Mouse (Mus musculus) neural tube, embryonic 14.5 days (tissue): ENCODE measurements at regions not wholly inside any gene's neighbourhood (a gene's known extent, or its start where the extent isn't known, plus 50 kb on each side); places are given as distances from the start of the nearest gene placed in this dataset.

ENCODE experiments used
- ATAC-seq: fragments of 200-750 bp; cut with Nextera tagmentation; 2 replicates; pipeline ENCODE4 v1.8.0; 2017; ENCODE audit warnings: low read depth, mild to moderate bottlenecking, moderate TSS enrichment, moderate library complexity
- H3K27ac ChIP-seq: fragments of 300-500 bp; sonication (generic); 2 replicates; pipeline ENCODE4 v1.5.1; 2014; ENCODE audit warnings: low read depth, mild to moderate bottlenecking, control low read depth, low read length, moderate library complexity, mixed read lengths
- H3K27me3 ChIP-seq: fragments of 300-500 bp; sonication (generic); 2 replicates; pipeline ENCODE4 v1.6.1; 2014; ENCODE audit warnings: low read length; ENCODE audit not compliant: control insufficient read depth, insufficient read depth
- H3K36me3 ChIP-seq: fragments of 300-500 bp; sonication (generic); 2 replicates; pipeline ENCODE4 v1.6.1; 2014; ENCODE audit warnings: low read length, mixed read lengths; ENCODE audit not compliant: control insufficient read depth, insufficient read depth
- H3K4me1 ChIP-seq: fragments of 300-500 bp; sonication (generic); 2 replicates; pipeline ENCODE4 v1.6.1; 2014; ENCODE audit warnings: low read length; ENCODE audit not compliant: control insufficient read depth, insufficient read depth
- H3K4me2 ChIP-seq: fragments of 300-500 bp; sonication (generic); 2 replicates; pipeline ENCODE4 v1.6.1; 2014; ENCODE audit warnings: mild to moderate bottlenecking, low read depth, low read length, control low read depth
- H3K4me3 ChIP-seq: fragments of 300-500 bp; sonication (generic); 2 replicates; pipeline ENCODE4 v1.5.1; 2014; ENCODE audit warnings: low read depth, low read length, control low read depth, mixed read lengths
- H3K9ac ChIP-seq: fragments of 300-500 bp; sonication (generic); replicated peaks from 2 replicates; pipeline ENCODE4 v1.6.1; 2014; ENCODE audit warnings: low read depth, mild to moderate bottlenecking, control low read depth, low read length, mixed read lengths
- H3K9me3 ChIP-seq: fragments of 300-500 bp; sonication (generic); 2 replicates; pipeline ENCODE4 v1.6.1; 2016; ENCODE audit warnings: low read length; ENCODE audit not compliant: control insufficient read depth
- WGBS: fragments of 180-500 bp; shearing (Covaris S2); extraction: QIAGEN DNeasy Blood & Tissue Kit; methylation state at CpG from one replicate; pipeline ENCODE4 v1.1.7; 2014; 5-methylcytosine and 5-hydroxymethylcytosine counted together

DNA sequence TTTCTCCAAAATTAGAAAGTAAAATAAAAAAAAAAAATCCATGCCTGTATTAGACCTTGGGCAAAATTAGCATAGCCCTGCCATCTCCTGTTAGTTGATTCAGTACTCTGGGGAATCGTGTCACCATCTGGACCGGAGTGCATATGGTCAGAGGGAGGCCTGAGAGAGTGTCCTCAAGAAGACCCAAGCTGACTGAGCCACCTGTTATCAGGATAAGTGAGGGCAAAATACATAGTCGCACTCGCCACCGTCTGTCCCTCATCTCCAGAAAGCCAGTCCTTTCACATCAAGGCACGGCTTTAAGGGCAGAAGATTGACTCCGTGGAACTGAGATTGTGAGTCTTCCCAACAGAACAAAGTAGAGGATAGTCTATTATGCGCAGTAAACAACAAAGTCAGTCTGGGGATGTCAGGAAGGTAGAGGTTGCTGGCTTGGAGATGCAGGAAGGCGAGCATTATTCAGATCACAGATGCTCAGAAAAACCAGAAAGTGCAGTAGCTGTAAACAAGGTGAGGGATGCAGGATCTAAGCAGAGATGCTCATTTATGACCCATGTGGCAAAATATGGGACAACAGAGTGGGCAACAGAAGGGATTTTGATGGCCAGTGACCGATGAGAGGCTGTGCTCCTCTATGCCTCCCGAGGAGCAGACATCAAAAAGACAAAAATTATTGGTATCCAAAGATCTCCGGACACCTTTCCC is 88.8 kb upstream of the Trhde start:
- H3K4me2 ChIP-seq: no peak overlapping the region
- no peak overlapping the region for H3K27ac ChIP-seq
- H3K9me3 ChIP-seq: no peaks in the 10 kb centered on the region
- no peak overlapping the region for H3K4me3 ChIP-seq
- no peaks in the 10 kb centered on the region for H3K27me3 ChIP-seq
- ATAC-seq: no peak
- no peak overlapping the region for H3K9ac ChIP-seq
- no peaks in the 10 kb centered on the region for H3K4me1 ChIP-seq
- H3K36me3 ChIP-seq: no peaks in the 10 kb centered on the region
- 88% methylated on average over 12 of the region's 12 CpGs for WGBS

DNA sequence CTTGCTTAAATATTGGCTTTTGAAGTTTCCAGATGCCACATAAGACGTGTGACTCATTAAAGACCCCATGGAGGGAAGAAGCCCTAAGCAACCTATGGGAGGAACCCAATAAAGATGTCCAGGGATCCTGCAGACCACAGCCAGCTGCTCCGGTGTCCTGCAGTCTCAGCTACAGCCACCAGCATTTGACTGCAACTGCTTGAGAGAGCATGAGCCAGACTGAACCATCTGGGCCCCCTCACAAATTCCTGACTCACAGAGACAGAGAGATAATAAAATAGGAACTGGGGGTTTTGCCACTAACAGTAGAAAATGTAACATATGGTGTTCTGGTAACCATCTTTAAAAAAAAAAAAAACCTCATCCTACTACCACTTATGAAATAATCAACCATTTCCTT is 69.1 kb upstream of the Trhde start:
- H3K4me3 ChIP-seq: no peak overlapping the region
- H3K4me2 ChIP-seq: no peak overlapping the region
- H3K9ac ChIP-seq: no peak overlapping the region
- no peaks in the 10 kb centered on the region for H3K9me3 ChIP-seq
- no peak overlapping the region for H3K27ac ChIP-seq
- H3K36me3 ChIP-seq: no peaks in the 10 kb centered on the region
- no peak for ATAC-seq
- WGBS: 60% methylated on average over 2 of the region's 2 CpGs
- H3K4me1 ChIP-seq: no peaks in the 10 kb centered on the region
- no peaks in the 10 kb centered on the region for H3K27me3 ChIP-seq

DNA sequence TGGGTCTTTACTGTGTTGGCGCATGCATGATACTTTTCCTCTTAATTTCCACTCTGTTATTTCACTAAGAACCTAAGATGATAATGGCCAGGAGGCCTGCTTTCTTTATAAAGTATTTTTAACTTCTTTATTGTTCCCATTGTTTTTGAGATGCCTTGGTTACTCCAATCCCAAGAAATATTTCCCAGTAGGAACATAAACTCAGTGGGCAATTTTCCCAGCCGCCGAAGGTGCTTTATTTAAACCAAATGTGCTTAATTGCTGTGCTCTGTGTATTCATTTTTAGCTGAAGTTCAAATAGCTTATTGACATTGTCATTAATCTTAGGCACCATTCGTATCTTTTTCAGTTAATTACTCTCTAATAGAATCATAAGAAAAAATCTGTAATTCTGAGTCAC is 55.1 kb upstream of the Trhde start:
- H3K4me3 ChIP-seq: no peak overlapping the region
- H3K27me3 ChIP-seq: no peaks in the 10 kb centered on the region
- no peaks in the 10 kb centered on the region for H3K36me3 ChIP-seq
- 61% methylated on average over 4 of the region's 4 CpGs for WGBS
- H3K27ac ChIP-seq: no peak overlapping the region
- ATAC-seq: no peak
- H3K9ac ChIP-seq: no peak overlapping the region
- H3K4me1 ChIP-seq: no peaks in the 10 kb centered on the region
- no peak overlapping the region for H3K4me2 ChIP-seq
- no peaks in the 10 kb centered on the region for H3K9me3 ChIP-seq

DNA sequence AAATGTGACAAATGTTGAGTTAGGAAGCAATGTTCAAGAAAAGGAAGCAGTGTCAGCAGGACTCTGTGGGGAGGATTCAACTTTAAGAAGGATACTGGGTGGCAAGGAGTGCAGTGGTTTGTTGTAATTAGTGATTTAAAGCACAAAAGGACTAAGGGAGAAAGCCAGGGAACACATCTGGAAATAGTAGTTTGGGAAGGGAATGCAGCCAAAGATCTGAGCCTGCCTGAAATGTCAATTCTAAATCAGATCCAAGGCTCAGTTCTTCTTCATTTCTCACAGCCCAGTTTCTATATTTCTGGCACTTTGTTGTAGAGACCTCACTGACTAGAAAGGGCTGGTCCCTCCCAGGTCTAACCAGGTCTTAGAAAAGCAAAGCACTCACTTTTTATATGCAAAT is 50.6 kb upstream of the Trhde start:
- H3K9ac ChIP-seq: no peak overlapping the region
- no peaks in the 10 kb centered on the region for H3K9me3 ChIP-seq
- H3K36me3 ChIP-seq: no peaks in the 10 kb centered on the region
- H3K27ac ChIP-seq: no peak overlapping the region
- H3K27me3 ChIP-seq: no peaks in the 10 kb centered on the region
- no peaks in the 10 kb centered on the region for H3K4me1 ChIP-seq
- ATAC-seq: no peak
- no peak overlapping the region for H3K4me3 ChIP-seq
- H3K4me2 ChIP-seq: no peak overlapping the region
